Mouse (Mus musculus) mouse embryonic stem cell (cell line): ENCODE results near the gene Proser3.
"Not testable (repeated sequence)": the region's sequence is repeated elsewhere in the genome, so short reads cannot be mapped to it uniquely, and the experiment has no call there.

Source experiments
- in situ Hi-C, 2 experiments: fragments of 300-500 bp; cut with MboI; formaldehyde crosslinking; loops; 1 replicate in 1 of 2; 3 replicates in 1 of 2; pipeline ENCODE4 v1.14.3; 2019 to 2020; ENCODE audit warnings: low sequenced_read_pairs in 2 of 2, low pct_unique_long_range_greater_than_20kb in 1 of 2, mixed read lengths in 1 of 2; ENCODE audit not compliant: unreplicated experiment in 1 of 2

Gene Proser3

GRCm38 (mm10) chr7:30518325-30518724, 33.8 kb downstream of the Proser3 start:
- in situ Hi-C loops: no loop called here

- in situ Hi-C loops: no loop called here
These were observed 36.9 kb downstream of the Proser3 start for GRCm38 (mm10) chr7:30515003-30515760.

- in situ Hi-C loops: no loop called here
These were observed 44.0 kb downstream of the Proser3 start for GRCm38 (mm10) chr7:30508061-30508460.

- in situ Hi-C loops: not testable (repeated sequence)
These were observed 50.9 kb downstream of the Proser3 start for GRCm38 (mm10) chr7:30501159-30501558.

GRCm38 (mm10) chr7:30495506-30496042, 56.5 kb downstream of the Proser3 start:
- in situ Hi-C loops: not testable (repeated sequence)

GRCm38 (mm10) chr7:30493401-30493931, 58.6 kb downstream of the Proser3 start, which contains the start of gene Prodh2:
Prodh2 (plus strand) TSS chr7:30493622.
- in situ Hi-C loops: loop anchor here (5.0 kb wide), 1 partner anchor 124 kb away; no protein-coding TSS in a partner anchor

- in situ Hi-C loops: loop anchor here (5.0 kb wide), 1 partner anchor 125 kb away; no protein-coding TSS in a partner anchor
These were observed 59.3 kb downstream of the Proser3 start for GRCm38 (mm10) chr7:30492765-30493164.

GRCm38 (mm10) chr7:30490957-30491307, 61.2 kb downstream of the Proser3 start:
- in situ Hi-C loops: loop anchor here (5.0 kb wide), 1 partner anchor 126 kb away; no protein-coding TSS in a partner anchor

- in situ Hi-C loops: loop anchor here (5.0 kb wide), 1 partner anchor 127 kb away; no protein-coding TSS in a partner anchor
These were observed 61.7 kb downstream of the Proser3 start for GRCm38 (mm10) chr7:30490251-30490956.
